Mouse (Mus musculus): Measurements from ENCODE around the gene Lims1.

- TF ChIP-seq CTCF (IDR thresholded peaks at IDR 0.05; ENCODE audit: extremely low read depth, insufficient read depth, insufficient read length, insufficient replicate concordance) (no peak), POLR2A (IDR thresholded peaks at IDR 0.05; ENCODE audit: low read depth, low read length) (no peak)
Observed at GRCm38 (mm10) chr10:58304996-58305395, 18.3 kb upstream of the Lims1 start.

All from spleen, adult 2 months (tissue).